8 mouse cellular contexts compared by ENCODE assay signal in genomic region chr19:45783933-45784576, GRCm38 (mm10). TPM values are rescaled to one million over a fixed set of nuclear protein-coding genes. Genes with fewer than 3 reads are reported as not detected.
DNase-seq lines count a peak whose midpoint lies in the region; ATAC-seq and TF ChIP-seq lines count a peak whose summit lies in the region.

No protein-coding gene starts in this region.

- H3K36me3 ChIP-seq in embryonic facial prominence, embryonic 15.5 days, result peaks cover 8% of the 10 kb centered on the region; the same call in 1 of the 2 replicates
- H3K36me3 ChIP-seq in intestine, postnatal 0 days (ENCODE audit: control insufficient read depth, insufficient read depth), result peaks cover 10% of the 10 kb centered on the region; the same call in 1 of the 2 replicates
- peaks cover 8% of the 10 kb centered on the region for H3K36me3 ChIP-seq in myocyte (ENCODE audit: control insufficient read depth, insufficient read depth)

- peak overlapping the region; percentile 59 for H3K4me2 ChIP-seq in embryonic facial prominence, embryonic 15.5 days (replicated peaks)
- peak overlapping the region; percentile 65 for H3K4me2 ChIP-seq in intestine, postnatal 0 days (replicated peaks; ENCODE audit: low read depth)
- peak overlapping the region; percentile 82 for H3K4me2 ChIP-seq in myocyte (ENCODE audit: low read depth)

- no peaks in the 10 kb centered on the region for H3K9me3 ChIP-seq in embryonic facial prominence, embryonic 15.5 days (replicated peaks)
- H3K9me3 ChIP-seq in intestine, postnatal 0 days (ENCODE audit: control insufficient read depth), result no peaks in the 10 kb centered on the region

- no peaks in the 10 kb centered on the region for H3K27me3 ChIP-seq in embryonic facial prominence, embryonic 15.5 days
- no peaks in the 10 kb centered on the region for H3K27me3 ChIP-seq in intestine, postnatal 0 days (replicated peaks; ENCODE audit: control insufficient read depth, insufficient read depth, low read length)
- no peaks in the 10 kb centered on the region for H3K27me3 ChIP-seq in myocyte (ENCODE audit: control insufficient read depth, insufficient read depth, insufficient read length)

- peak overlapping the region; percentile 56 for H3K4me3 ChIP-seq in layer of hippocampus, adult 2 months
- peak overlapping the region; percentile 93 for H3K4me3 ChIP-seq in embryonic facial prominence, embryonic 15.5 days (replicated peaks)
- peak overlapping the region; percentile 97 for H3K4me3 ChIP-seq in intestine, postnatal 0 days (ENCODE audit: low read depth, low read length)
- H3K4me3 ChIP-seq in myocyte, result peak overlapping the region; percentile 85

- DNase-seq in layer of hippocampus, adult 2 months (ENCODE audit: low spot score in 2 of 2), result no peak
- no peak for DNase-seq in layer of hippocampus, adult 8-10 months (ENCODE audit: low spot score in 2 of 2)
- no peak for DNase-seq in urinary bladder, postnatal 36 days (ENCODE audit: low spot score in 2 of 2)
- DNase-seq in embryo, embryonic 10.5 days (ENCODE audit: low spot score), result no peak
- DNase-seq in B cell, adult 2 months, result no peak

- no peak for TF ChIP-seq CTCF in layer of hippocampus, adult 2 months (conservative IDR thresholded peaks at IDR 0.05)
- no peak for TF ChIP-seq CTCF in intestine, postnatal 0 days (IDR thresholded peaks at IDR 0.05; ENCODE audit: low read depth)

- no peak overlapping the region for H3ac ChIP-seq in myocyte (ENCODE audit: control insufficient read depth, insufficient read length)

- no peak for ATAC-seq in embryonic facial prominence, embryonic 15.5 days (ENCODE audit: insufficient number of reproducible peaks, low FRiP score, low TSS enrichment, low read depth)
- ATAC-seq in intestine, postnatal 0 days, result no peak

- H3K27ac ChIP-seq in layer of hippocampus, adult 2 months, result peak overlapping the region; percentile 83
- peak overlapping the region; percentile 78 for H3K27ac ChIP-seq in embryonic facial prominence, embryonic 15.5 days (replicated peaks)
- H3K27ac ChIP-seq in intestine, postnatal 0 days (ENCODE audit: low read depth, low read length), result 0 out of 2 replicates have a peak overlapping the region, but pooled peaks have one; percentile 97

- TF ChIP-seq POLR2A in myocyte (IDR thresholded peaks at IDR 0.05; ENCODE audit: insufficient read length, low read depth), result peak; percentile 66

- 30% methylated on average over 17 of the region's 17 CpGs for WGBS in embryonic facial prominence, embryonic 15.5 days
- WGBS in intestine, postnatal 0 days, result 27% methylated on average over 17 of the region's 17 CpGs

- peaks cover 39% of the 10 kb centered on the region for H3K79me2 ChIP-seq in myocyte (ENCODE audit: control insufficient read depth, insufficient read depth)

- H3K9ac ChIP-seq in embryonic facial prominence, embryonic 15.5 days, result no peak overlapping the region
- no peak overlapping the region for H3K9ac ChIP-seq in intestine, postnatal 0 days (ENCODE audit: low read depth, low read length)

- H3K4me1 ChIP-seq in embryonic facial prominence, embryonic 15.5 days, result peaks cover 24% of the 10 kb centered on the region
- 0 out of 2 replicates have a peak, but pooled peaks cover 7% of the 10 kb centered on the region for H3K4me1 ChIP-seq in intestine, postnatal 0 days (replicated peaks; ENCODE audit: control insufficient read depth, insufficient read depth, low read length)

TF ChIP-seq in myocyte, 11 proteins besides CTCF, POLR2A, EP300 and RAD21:
- TF ChIP-seq REST (IDR thresholded peaks at IDR 0.05; ENCODE audit: insufficient read depth, insufficient read length) (no peak), TCF12 (IDR thresholded peaks at IDR 0.05; ENCODE audit: insufficient read depth, poor library complexity, severe bottlenecking) (no peak), TCF3 (IDR thresholded peaks at IDR 0.05; ENCODE audit: insufficient read length, low read depth) (no peak), POLR2AphosphoS2 (IDR thresholded peaks at IDR 0.05; ENCODE audit: insufficient read length, low read depth) (no peak), MYOD1 (IDR thresholded peaks at IDR 0.05; ENCODE audit: control insufficient read depth in 1 of 3, insufficient read length in 2 of 3, low read depth in 2 of 3) (no peak)

RNA-seq across cellular contexts. Expression of gene Mgea5, which starts 0.4 kb away (rescaled TPM):
- 100 to 1,000 TPM; 166 to 170 TPM for total RNA-seq in layer of hippocampus, adult 2 months (2021)
- total RNA-seq in layer of hippocampus, adult 8-10 months (2022), result 100 to 1,000 TPM; 137 to 170 (median 155) TPM
- 53.0 and 55.9 TPM in 2 replicates for polyA plus RNA-seq in embryonic facial prominence, embryonic 15.5 days (2015; fragmentation: Nextera tagmentation; extraction: Ambion mirVana)
- polyA plus RNA-seq in intestine, postnatal 0 days (2015; fragmentation: Nextera tagmentation; extraction: Ambion mirVana), result 18.2 and 19.3 TPM in 2 replicates
- 27.1 TPM for polyA plus RNA-seq in myocyte (2012; fragmentation: generic; extraction: Trizol)

RNA-seq across cellular contexts. Expression of gene Kcnip2, which starts 31.8 kb away (rescaled TPM):
- 100 to 1,000 TPM; 212 to 222 TPM for total RNA-seq in layer of hippocampus, adult 2 months (2021)
- total RNA-seq in layer of hippocampus, adult 8-10 months (2022), result 100 to 1,000 TPM; 163 to 211 (median 185) TPM
- 2.1 and 2.5 TPM in 2 replicates for polyA plus RNA-seq in embryonic facial prominence, embryonic 15.5 days (2015; fragmentation: Nextera tagmentation; extraction: Ambion mirVana)
- 3.6 and 4.7 TPM in 2 replicates for polyA plus RNA-seq in intestine, postnatal 0 days (2015; fragmentation: Nextera tagmentation; extraction: Ambion mirVana)
- polyA plus RNA-seq in myocyte (2012; fragmentation: generic; extraction: Trizol), result 0.04 TPM

RNA-seq across cellular contexts. Expression of gene Npm3, which starts 34.7 kb away (rescaled TPM):
- total RNA-seq in layer of hippocampus, adult 2 months (2021), result 1 to 10 TPM; 7.3 to 9.7 TPM
- total RNA-seq in layer of hippocampus, adult 8-10 months (2022), result 10 to 100 TPM in 2 of 4 experiments, 1 to 10 TPM in 2; 7.6 to 12.9 (median 9.1) TPM
- polyA plus RNA-seq in embryonic facial prominence, embryonic 15.5 days (2015; fragmentation: Nextera tagmentation; extraction: Ambion mirVana), result 17.0 and 17.9 TPM in 2 replicates
- 8.5 and 9.0 TPM in 2 replicates for polyA plus RNA-seq in intestine, postnatal 0 days (2015; fragmentation: Nextera tagmentation; extraction: Ambion mirVana)
- 97.2 TPM for polyA plus RNA-seq in myocyte (2012; fragmentation: generic; extraction: Trizol)

RNA-seq across cellular contexts. Expression of gene Fgf8, which starts 41.3 kb away (rescaled TPM):
- total RNA-seq in layer of hippocampus, adult 2 months (2021), result not detected
- not detected for total RNA-seq in layer of hippocampus, adult 8-10 months (2022)
- polyA plus RNA-seq in embryonic facial prominence, embryonic 15.5 days (2015; fragmentation: Nextera tagmentation; extraction: Ambion mirVana), result 0.15 and 0.21 TPM in 2 replicates
- polyA plus RNA-seq in intestine, postnatal 0 days (2015; fragmentation: Nextera tagmentation; extraction: Ambion mirVana), result not detected in 2 replicates
- not detected for polyA plus RNA-seq in myocyte (2012; fragmentation: generic; extraction: Trizol)
